In genomic region chr12:26226363-26226762, GRCm38 (mm10) we compare ENCODE assay signal across 9 mouse cellular contexts.
DNase-seq lines count a peak whose midpoint lies in the region; ATAC-seq lines count a peak whose summit lies in the region.
"Had no signal": no experiment of that assay in that cellular context is flagged by ENCODE, and none has a peak within 500 bp of the region (broad histone marks: within the 10 kb centered on the region; RNA-seq: fewer than 3 reads in every experiment).

No protein-coding gene starts in this region.

- H3K4me1 ChIP-seq in limb, embryonic 11.5 days (ENCODE audit: control insufficient read depth, insufficient read depth, low read length), result no peaks in the 10 kb centered on the region
- H3K4me1 ChIP-seq in limb, embryonic 10.5 days, result peaks cover 5% of the 10 kb centered on the region

- H3K4me2 ChIP-seq in limb, embryonic 11.5 days (ENCODE audit: low read depth, severe bottlenecking), result no peak overlapping the region

- no peaks in the 10 kb centered on the region for H3K9me3 ChIP-seq in limb, embryonic 11.5 days (ENCODE audit: control insufficient read depth, low read length)
- no peaks in the 10 kb centered on the region for H3K9me3 ChIP-seq in limb, embryonic 10.5 days (replicated peaks)

- no peak for ATAC-seq in limb, embryonic 11.5 days (ENCODE audit: insufficient number of reproducible peaks, low FRiP score, low TSS enrichment, low read depth)
- ATAC-seq in granulocyte monocyte progenitor cell, adult 5-6 weeks (replicated peaks; ENCODE audit: poor library complexity, severe bottlenecking), result peak; percentile 17; the same call in 1 of the 2 replicates

- peak; percentile 11 to 20 for DNase-seq in adrenal gland, adult 18-20 months (ENCODE audit: low spot score in 2 of 2)
- DNase-seq in adrenal gland, adult 8-10 months, result no peak
- DNase-seq in limb, embryonic 11.5 days (ENCODE audit: low spot score), result peak; percentile 49
- no peak for DNase-seq in limb, embryonic 10.5 days (ENCODE audit: low spot score)
- peak; percentile 17 for DNase-seq in c-Kit-positive CD71-negative TER-119-negative erythroid progenitor cells, embryonic 14.5 days (ENCODE audit: low read depth)
- peak; percentile 35 for DNase-seq in lung, postnatal 14 days
- DNase-seq in thymus, postnatal 14 days, result peak; percentile 49

- no peaks in the 10 kb centered on the region for H3K27me3 ChIP-seq in limb, embryonic 11.5 days (ENCODE audit: control insufficient read depth, insufficient read depth, low read length)
- H3K27me3 ChIP-seq in limb, embryonic 10.5 days (ENCODE audit: low read depth, poor library complexity, severe bottlenecking), result no peaks in the 10 kb centered on the region

- no peak overlapping the region for H3K9ac ChIP-seq in limb, embryonic 11.5 days (ENCODE audit: low read length)

- H3K27ac ChIP-seq in limb, embryonic 11.5 days (replicated peaks; ENCODE audit: low read depth, low read length), result no peak overlapping the region
- H3K27ac ChIP-seq in limb, embryonic 10.5 days, result no peak overlapping the region
- H3K27ac ChIP-seq: macrophage had no signal

- no peaks in the 10 kb centered on the region for H3K36me3 ChIP-seq in limb, embryonic 11.5 days (ENCODE audit: control insufficient read depth, insufficient read depth, low read length)
- H3K36me3 ChIP-seq in limb, embryonic 10.5 days, result no peaks in the 10 kb centered on the region

- WGBS in limb, embryonic 11.5 days, result 13% methylated on average over 2 of the region's 2 CpGs
- 14% methylated on average over 2 of the region's 2 CpGs for WGBS in limb, embryonic 10.5 days

- no peak overlapping the region for H3K4me3 ChIP-seq in limb, embryonic 11.5 days (ENCODE audit: low read depth, low read length)
- no peak overlapping the region for H3K4me3 ChIP-seq in limb, embryonic 10.5 days

Comparison
In these comparisons a context has a peak if more than half of its experiments do, and no peak if none do; other contexts are left out.
1. DNase-seq: peak in adrenal gland, adult 18-20 months (2 of 2), limb, embryonic 11.5 days (single experiment), c-Kit-positive CD71-negative TER-119-negative erythroid progenitor cells, embryonic 14.5 days (single experiment), lung, postnatal 14 days (single experiment) and thymus, postnatal 14 days (single experiment); none in adrenal gland, adult 8-10 months (single experiment) and limb, embryonic 10.5 days (single experiment).